Mouse (Mus musculus) adrenal gland, postnatal 0 days (tissue): ENCODE measurements around the gene Fam198a. TPM values are rescaled to one million over a fixed set of nuclear protein-coding genes. Genes with fewer than 3 reads are reported as not detected.

ENCODE experiments used
- polyA plus RNA-seq: library from polyadenylated mRNA; unstranded; fragments of >200 nt; fragmentation: Nextera tagmentation; extraction: Ambion mirVana; gene quantifications from 2 replicates; pipeline ENCODE4 v1.2.1, GENCODE M21; 2015

The Fam198a gene
- polyA plus RNA-seq: 2.3 and 2.5 TPM in 2 replicates

DNA sequence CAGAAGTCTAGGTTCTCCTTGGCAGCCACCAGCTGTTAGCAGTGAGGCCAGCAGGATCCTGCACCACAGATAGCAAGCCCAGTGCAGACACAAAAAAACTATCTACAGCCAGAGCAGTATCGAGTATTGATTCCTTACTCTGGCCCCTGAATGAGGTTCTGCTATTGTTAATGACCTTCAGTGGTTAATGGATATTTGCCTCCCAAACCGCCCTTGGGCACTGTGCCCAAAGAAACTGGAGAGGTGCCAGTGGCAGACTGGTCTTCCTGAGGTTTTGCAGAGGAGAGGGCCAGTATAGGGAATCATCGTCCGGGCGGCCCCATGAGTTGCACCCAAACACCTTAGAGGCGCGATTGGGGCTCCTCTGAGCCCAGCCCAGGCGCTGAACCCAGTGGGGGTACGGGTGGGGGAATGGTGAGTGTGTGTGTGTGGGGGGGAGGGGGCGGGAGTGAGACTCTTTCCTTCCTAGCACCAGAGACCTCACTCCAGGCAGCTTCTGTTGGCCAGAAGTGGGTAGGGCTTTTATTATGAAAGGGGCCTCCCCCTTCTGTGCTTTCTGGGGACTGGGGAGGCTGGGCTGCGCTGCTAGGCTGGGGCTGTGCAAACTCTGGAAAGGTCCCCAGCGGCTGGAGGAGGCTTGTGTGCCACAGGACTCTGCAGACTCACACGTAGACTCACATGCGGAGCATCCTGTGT lies at the start of gene Fam198a:
Fam198a (plus strand) TSS at position 571 of the 696 bp plus-strand sequence.

DNA sequence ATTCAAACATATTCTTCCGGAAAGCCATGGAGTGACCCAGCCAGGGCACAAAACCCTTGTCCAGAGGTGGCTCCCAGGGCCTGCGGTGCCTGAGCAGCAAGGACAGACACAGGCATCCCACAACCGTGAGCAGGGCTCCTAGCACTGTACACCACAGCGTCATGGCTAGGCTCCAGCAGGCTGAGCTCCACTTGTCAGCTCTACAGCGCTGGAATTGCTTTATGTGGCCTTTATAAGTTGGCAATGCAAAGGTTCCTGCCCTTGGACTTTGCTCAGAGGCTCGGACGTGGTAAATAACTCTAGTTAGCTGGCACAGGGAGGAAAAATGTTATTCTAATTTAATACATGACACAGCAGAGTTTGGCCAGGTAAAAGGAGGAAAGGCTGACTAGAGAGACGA lies 34.7 kb upstream of the Fam198a start, which contains the start of gene Cyp8b1:
Cyp8b1 (minus strand) TSS at position 204 of the 400 bp plus-strand sequence.

DNA sequence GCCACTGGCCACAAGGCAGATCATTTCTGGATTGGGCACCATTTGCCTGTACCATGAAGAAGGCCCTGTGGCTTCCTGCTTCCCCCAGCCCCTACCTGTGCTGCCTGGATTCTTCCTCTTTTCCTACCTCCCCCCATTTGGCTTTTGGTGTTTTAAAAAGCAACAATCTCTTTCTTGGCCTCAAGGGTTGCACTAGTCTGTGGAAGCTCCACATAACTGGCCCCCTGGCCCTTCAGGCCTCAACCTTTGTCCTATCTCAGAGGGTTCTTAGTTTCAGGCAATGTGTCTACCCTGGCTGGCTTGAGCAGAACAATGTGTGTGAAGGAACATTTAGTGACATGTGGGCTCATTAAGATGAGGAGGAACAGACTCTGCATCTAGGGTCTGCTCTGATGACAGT lies 46.2 kb downstream of the Fam198a start, which contains the start of gene Pomgnt2:
Pomgnt2 (minus strand) TSS at position 101 of the 400 bp plus-strand sequence.

Other genes with a start within 250 kb of the Fam198a start
- 4.9 and 5.5 TPM in 2 replicates for gene Sec22c, start 245.5 kb upstream of the Fam198a start, polyA plus RNA-seq
- 170 and 246 TPM in 2 replicates for gene Ss18l2, start 240.7 kb upstream of the Fam198a start, polyA plus RNA-seq
- 23.0 and 29.5 TPM in 2 replicates for gene Nktr, start 231.8 kb upstream of the Fam198a start, polyA plus RNA-seq
- gene Zfp651, start 191.7 kb upstream of the Fam198a start, polyA plus RNA-seq: 21.6 and 22.9 TPM in 2 replicates
- 0.46 and 1.4 TPM in 2 replicates for gene Klhl40, start 173.4 kb upstream of the Fam198a start, polyA plus RNA-seq
- gene Hhatl, start 158.5 kb upstream of the Fam198a start, polyA plus RNA-seq: 0.22 and 0.43 TPM in 2 replicates
- 0.43 and 0.99 TPM in 2 replicates for gene Ccdc13, start 111.5 kb upstream of the Fam198a start, polyA plus RNA-seq
- gene Higd1a, start 92.6 kb upstream of the Fam198a start, polyA plus RNA-seq: 116 and 152 TPM in 2 replicates
- gene Ackr2, start 52.6 kb upstream of the Fam198a start, polyA plus RNA-seq: 1.0 and 1.2 TPM in 2 replicates
- 3.2 and 4.2 TPM in 2 replicates for gene Cyp8b1, start 34.7 kb upstream of the Fam198a start, polyA plus RNA-seq
- gene Pomgnt2, start 46.1 kb downstream of the Fam198a start, polyA plus RNA-seq: 14.9 and 17.6 TPM in 2 replicates
- 62.0 and 76.5 TPM in 2 replicates for gene Snrk, start 166.3 kb downstream of the Fam198a start, polyA plus RNA-seq